Mouse (Mus musculus) thymus, postnatal 4 days (tissue): ENCODE measurements around the gene C730034F03Rik.
"Not testable (repeated sequence)": the region's sequence is repeated elsewhere in the genome, so short reads cannot be mapped to it uniquely, and the experiment has no call there.

ENCODE experiments used
- DNase-seq: peaks from one replicate; pipeline ENCODE4 v3.0.0; 2021

The C730034F03Rik gene

GRCm38 (mm10) chr15:89429352-89430221, at the start of gene C730034F03Rik, which contains the start of the genes Gm44502 and Chkb:
C730034F03Rik (plus strand) TSS chr15:89429589.
Gm44502 (minus strand) TSS chr15:89429696.
Chkb (minus strand) TSS chr15:89429908.
- DNase-seq: peak; percentile 93

DNA sequence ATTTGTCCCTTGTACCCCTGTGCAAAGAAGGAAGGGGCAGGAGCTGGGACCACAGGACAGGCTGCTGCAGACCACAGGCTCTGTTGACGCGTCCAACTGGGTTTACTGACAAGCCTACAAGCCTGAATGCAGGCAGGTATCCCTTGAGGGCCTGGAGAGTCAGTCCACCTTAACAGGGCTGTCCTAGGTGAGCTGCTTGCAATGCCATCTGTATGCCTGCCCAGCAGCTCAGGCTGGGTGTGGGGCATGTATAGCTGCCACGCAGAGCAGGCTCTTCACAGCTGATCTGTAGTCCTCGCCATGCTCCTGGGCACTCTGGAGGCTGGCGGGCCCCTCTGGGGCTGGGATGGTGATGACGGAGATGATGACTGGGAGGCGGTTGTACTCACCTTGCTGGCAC, 44.8 kb upstream of the C730034F03Rik start, which contains the start of gene Klhdc7b:
Gene Klhdc7b, plus strand, starts transcription at position 301 of the 400 bp plus-strand sequence.
- no peak for DNase-seq

DNA sequence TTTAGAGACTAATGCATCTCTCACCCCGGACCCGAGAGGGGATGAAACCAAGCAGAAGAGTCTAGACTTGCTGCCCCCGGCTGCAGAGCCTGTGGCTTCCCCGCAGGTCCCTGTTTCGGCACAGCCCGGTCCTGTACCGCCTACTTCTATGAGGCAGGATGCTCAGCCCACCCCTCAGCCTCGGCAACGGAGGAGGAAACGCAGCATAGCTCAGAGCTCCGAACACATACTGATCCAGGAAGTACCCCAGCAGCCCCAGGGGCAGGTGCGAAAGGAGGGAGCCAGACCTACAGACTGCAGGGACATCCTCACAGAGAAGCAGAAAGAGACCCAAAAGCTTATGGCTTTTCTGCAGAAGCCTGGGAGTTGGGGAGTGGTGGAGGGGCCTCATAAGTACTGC, 42.3 kb upstream of the C730034F03Rik start:
- peak; percentile 64 for DNase-seq

GRCm38 (mm10) chr15:89390081-89390480, 39.3 kb upstream of the C730034F03Rik start:
- DNase-seq: no peak

GRCm38 (mm10) chr15:89396883-89397282, 32.5 kb upstream of the C730034F03Rik start:
- no peak for DNase-seq

DNA sequence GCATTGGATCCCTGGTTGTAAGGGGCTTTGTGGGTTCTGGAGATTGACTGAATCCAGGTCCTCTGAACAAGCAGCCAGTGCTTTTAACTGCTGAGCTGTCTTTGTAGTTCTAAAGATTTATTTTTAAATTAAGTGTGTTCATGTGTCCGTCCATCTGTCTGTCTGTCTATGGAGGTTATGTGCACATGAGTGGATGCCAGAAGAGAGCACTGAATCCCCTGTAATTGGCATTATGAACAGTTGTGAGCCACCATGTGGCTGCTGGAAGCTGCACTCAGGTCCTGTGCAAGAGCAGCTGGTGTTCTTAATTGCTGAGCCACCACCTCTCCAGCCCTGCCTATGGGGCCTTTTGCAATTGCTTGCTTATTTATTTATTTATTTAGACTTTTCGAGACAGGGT, 31.2 kb upstream of the C730034F03Rik start:
- DNase-seq: no peak

- DNase-seq: no peak
Observed at GRCm38 (mm10) chr15:89399716-89400115, 29.7 kb upstream of the C730034F03Rik start.

GRCm38 (mm10) chr15:89402471-89402870, 26.9 kb upstream of the C730034F03Rik start:
- no peak for DNase-seq

DNA sequence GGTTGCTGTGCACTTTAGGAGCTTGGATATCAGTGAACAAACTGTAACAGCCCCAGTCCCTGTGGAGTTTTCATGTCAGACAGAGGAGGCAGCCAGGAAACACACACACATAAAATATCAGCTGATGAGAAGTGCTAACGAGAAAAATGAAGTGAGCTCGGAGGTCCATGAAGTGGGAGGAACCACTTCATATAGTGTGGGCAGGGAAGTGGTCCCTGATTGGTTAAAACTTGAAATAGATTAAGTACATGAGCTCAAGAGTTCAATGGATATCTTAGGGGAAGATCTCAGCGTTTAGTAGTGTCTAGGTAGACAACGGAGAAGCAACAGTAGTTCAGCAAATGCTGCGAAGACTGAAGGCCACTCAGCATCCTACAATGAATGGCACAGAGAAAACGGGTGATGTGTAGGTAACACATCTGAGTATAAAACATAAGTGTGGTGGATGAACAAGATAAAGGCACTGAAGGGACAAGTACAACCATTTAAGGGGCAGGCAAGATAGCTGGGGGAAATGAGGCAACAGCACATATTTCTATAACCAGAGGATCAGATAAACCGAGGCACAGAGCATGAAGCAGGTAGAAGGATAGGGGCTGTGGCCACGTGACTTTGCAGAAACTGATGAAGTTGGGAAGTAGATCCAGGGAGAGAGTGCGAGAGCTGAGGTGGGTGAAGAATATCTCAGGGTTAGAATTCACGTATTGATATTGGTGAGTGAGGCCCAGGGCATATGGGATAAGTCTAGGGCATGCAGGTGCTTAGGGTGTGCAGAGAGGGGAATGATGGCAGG, 24.4 kb upstream of the C730034F03Rik start:
- no peak for DNase-seq

GRCm38 (mm10) chr15:89406691-89407090, 22.7 kb upstream of the C730034F03Rik start:
- no peak for DNase-seq

DNA sequence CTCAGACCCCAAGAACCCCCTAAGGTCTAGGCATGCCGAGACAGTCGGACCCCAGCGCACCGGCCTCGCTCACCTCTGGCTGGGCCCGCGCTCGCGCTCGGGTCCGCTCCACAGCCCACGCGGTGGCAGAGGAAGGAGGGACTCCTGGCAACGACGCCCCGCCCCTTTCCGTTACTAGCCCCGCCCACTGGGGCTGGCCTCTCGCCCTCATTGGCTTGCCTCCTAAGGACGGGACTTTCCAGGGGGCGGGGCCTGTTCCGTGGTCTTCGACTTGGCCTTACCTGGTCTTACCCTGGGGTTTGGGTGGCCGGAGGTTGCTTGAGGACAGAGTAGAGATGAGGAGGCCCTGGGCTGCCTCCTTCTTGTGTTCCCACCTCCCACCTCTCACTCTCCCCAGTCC, 19.3 kb upstream of the C730034F03Rik start, which contains the start of gene Syce3:
Gene Syce3, minus strand, starts transcription at position 386 of the 400 bp plus-strand sequence.
- no peak for DNase-seq

- DNase-seq: no peak
Observed at GRCm38 (mm10) chr15:89415282-89415681, 14.1 kb upstream of the C730034F03Rik start.

DNA sequence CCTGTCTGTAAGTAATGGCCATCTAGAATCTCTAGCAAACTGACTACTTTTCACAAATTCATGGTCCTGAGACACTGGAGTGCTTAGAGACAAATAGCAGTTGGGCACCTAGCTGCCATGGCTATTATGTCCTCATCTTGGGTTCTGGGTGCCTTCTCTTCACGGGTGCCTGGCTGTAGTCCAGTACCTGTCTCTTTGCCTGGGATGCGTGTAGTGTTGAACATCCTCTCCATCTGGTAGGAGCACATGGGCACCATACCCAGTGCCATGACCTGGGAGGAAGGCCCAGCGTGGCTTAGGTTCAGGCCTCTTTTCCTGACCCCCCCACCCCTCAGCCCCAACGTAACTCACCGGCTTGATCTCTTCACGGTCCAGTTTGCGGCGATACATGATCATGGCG, 7.5 kb upstream of the C730034F03Rik start:
- DNase-seq: no peak

DNA sequence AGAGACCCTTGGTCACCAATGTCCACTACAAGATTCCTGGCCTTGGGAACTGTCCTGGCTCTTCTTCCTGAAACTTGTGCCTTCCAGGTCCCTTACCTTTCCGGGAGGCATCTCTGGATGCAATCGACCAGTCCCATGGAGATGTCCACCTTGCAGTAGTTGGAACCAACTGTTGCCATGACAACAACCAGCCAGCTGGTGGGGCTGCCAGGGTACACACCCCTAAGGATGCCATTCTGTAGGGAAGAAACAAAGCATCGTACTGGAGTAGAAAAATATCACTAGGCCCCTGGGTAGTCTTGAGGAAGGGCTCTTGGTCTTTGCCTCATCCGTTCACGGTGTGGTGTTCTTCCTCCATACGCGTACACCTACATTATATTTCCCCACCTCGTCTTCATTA, 4.8 kb upstream of the C730034F03Rik start:
- DNase-seq: no peak

DNA sequence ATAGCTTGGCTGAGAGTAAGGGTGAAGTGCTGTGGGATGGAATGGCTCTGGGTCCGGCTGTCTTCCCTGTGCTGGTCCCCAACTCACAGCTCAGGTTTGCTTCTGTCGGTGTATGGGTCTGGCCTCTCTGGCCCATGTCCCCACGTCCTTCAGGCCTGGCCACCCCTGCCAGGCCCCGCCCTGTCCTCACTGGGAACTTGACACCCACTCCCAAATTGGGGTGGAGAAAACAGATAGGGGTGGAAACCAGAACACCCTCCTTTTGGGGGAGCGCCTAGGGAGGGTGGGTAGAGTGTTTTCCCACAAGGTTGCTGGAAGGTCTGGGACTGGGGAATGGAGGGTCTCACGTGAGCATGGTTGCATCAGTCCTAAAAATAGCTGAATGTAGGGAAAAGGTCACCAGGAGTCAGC, 3.7 kb upstream of the C730034F03Rik start, which contains the start of gene Cpt1b:
Gene Cpt1b, minus strand, starts transcription at position 153 of the 411 bp plus-strand sequence.
- no peak for DNase-seq

DNA sequence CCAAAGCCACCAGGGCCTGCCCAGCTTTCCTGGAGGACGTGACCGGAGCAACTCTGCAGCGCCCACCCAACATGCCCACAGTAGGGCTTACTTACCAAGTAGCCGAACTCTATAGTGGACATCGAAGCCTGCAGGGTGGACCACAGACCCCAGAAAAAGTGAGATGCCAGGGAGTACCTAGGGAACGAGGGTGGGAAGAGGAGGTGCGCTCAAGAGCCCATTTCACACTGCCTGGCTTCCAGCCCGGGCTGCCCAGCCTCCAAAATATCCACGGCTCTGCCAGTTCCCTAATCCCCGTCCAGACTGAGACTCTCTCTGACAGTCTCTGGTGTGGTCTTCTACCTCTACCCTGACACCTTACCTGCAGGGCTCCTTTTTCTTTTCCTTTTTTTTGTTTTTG, 2.7 kb upstream of the C730034F03Rik start:
- DNase-seq: no peak

- no peak for DNase-seq
Observed at GRCm38 (mm10) chr15:89428136-89428790, 1.1 kb upstream of the C730034F03Rik start.

DNA sequence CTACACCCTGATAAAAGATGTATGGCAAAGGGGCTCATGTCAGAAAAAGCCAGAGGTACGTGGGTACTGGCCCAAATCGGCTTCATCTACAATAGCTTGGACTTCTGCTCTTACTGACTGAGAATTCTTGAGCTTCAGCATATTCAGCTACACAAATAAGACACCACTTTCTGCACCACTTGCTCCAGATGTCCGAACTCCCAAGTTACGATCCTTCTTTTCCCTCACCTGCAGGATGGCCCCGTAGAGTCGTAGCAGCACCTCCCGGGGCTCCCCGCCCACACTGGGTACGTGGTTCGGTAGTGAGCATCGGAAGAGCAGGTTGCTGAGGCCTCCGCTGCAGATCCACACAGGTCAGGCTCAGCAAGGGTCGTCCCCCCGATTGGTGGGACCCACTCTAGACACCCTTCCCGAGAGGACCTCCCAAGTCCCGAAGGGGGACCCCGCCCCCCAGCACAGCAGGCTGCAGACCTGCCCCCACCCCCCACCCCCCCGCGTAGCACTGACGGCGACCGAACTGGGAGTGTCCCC, 503 bp upstream of the C730034F03Rik start:
- DNase-seq: no peak

DNA sequence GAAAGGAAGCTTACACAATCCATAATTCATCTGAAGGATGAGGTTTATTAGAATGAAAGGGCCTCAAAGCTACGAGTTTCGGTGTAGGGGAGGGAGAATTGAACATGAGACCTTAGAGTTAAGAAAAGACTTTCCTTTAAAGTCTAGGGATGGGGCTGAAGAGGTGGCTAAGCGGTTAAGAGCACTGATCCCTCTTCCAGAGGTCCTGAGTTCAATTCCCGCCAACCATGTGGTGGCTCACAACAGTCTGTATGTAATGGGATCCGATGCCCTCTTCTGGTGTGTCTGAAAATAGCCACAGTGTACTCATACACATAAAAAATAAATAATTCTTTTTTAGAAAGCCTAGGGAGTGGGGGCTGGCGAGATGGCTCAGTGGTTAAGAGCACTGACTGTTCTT, 952 bp downstream of the C730034F03Rik start:
- no peak for DNase-seq

- not testable (repeated sequence) for DNase-seq
Observed at GRCm38 (mm10) chr15:89430771-89431170, 1.4 kb downstream of the C730034F03Rik start.

DNA sequence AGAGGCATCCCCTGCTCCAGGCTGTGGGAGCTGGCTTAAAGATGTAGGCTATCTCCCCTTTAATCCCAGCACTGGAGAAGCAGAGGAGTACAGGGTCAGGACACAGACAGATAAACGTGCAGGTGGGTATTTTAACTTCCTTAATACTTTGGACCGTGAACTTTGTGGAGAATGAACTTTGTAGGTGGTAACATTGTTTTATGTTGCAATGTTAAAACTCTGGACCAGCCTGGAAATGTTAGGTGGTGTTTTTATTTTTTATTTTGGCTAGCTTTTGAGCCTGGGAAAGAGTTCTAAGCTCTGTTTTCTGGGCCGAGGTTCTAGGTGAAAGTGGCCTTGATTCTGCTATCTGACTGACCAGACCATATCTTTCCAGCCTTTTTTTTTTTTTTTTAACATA, 1.9 kb downstream of the C730034F03Rik start:
- no peak for DNase-seq

DNA sequence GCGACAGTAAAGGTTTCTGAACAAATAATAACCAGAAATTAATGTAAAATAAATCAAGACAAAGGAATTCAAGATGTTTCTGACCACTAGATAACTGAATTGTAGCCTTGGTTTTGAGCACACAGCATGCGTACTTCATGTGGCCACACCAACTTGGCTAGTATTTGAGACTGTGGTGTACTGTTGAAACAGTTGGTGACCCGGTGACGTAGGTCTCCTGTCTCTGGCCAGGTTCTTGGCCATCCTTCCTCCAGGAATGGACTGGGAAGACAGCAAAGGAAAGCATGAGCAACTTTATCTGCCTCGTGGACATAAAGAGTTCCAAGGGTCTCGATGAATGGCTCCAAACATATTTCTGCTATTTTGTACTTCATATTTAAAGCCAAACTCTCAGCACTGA, 2.4 kb downstream of the C730034F03Rik start:
- DNase-seq: no peak

DNA sequence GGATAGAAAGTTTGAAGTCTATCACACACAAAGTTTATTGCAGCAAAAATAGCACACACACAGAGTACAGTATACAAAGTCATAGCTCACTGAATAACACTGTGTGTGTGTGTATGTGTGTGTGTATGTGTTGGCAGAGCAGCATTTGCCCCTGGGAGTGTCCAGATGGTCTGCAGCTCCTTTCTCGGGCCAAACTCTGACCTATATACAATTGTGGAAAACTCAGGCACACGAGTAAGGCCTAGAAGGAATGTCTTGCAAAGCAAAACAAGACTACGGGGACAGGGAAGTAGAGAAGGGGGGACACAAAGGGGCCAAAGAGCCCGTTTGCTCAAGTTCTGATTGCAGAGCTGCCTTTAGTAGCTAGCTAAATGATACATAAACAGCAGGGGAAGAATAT, 3.6 kb downstream of the C730034F03Rik start:
- DNase-seq: no peak
